Mouse (Mus musculus) limb, embryonic 12.5 days (tissue): ENCODE results near the gene Naa40. TPM values are rescaled to one million over a fixed set of nuclear protein-coding genes. Genes with fewer than 3 reads are reported as not detected.
A peak's percentile ranks its signal among the peaks of the same experiment; 100 is the strongest.

Experiments
- ATAC-seq: fragments of 200-750 bp; cut with Nextera tagmentation; 2 replicates; pipeline ENCODE4 v1.8.0; 2017; ENCODE audit warnings: low read depth, moderate TSS enrichment; ENCODE audit not compliant: insufficient number of reproducible peaks, insufficient read depth, low FRiP score, low TSS enrichment
- H3K27ac ChIP-seq: fragments of 300-500 bp; sonication (generic); 2 replicates; pipeline ENCODE4 v1.5.1; 2016; ENCODE audit warnings: mild to moderate bottlenecking, moderate library complexity
- H3K27me3 ChIP-seq: fragments of 300-500 bp; sonication (generic); 2 replicates; pipeline ENCODE4 v1.6.1; 2016; ENCODE audit warnings: mild to moderate bottlenecking, moderate library complexity
- H3K36me3 ChIP-seq: fragments of 300-500 bp; sonication (generic); 2 replicates; pipeline ENCODE4 v1.6.1; 2016; ENCODE audit warnings: mild to moderate bottlenecking, moderate library complexity
- H3K4me1 ChIP-seq: fragments of 300-500 bp; sonication (generic); replicated peaks from 2 replicates; pipeline ENCODE4 v1.6.1; 2016
- H3K4me2 ChIP-seq: fragments of 300-500 bp; sonication (generic); 2 replicates; pipeline ENCODE4 v1.6.1; 2016; ENCODE audit warnings: mild to moderate bottlenecking, moderate library complexity
- H3K4me3 ChIP-seq: fragments of 300-500 bp; sonication (generic); replicated peaks from 2 replicates; pipeline ENCODE4 v1.5.1; 2016; ENCODE audit warnings: mild to moderate bottlenecking
- H3K9ac ChIP-seq: fragments of 300-500 bp; sonication (generic); replicated peaks from 2 replicates; pipeline ENCODE4 v1.6.1; 2016; ENCODE audit warnings: mild to moderate bottlenecking, moderate library complexity
- H3K9me3 ChIP-seq: fragments of 300-500 bp; sonication (generic); 2 replicates; pipeline ENCODE4 v1.6.1; 2016; ENCODE audit warnings: mild to moderate bottlenecking, moderate library complexity
- WGBS: fragments of 180-500 bp; shearing (Covaris S2); methylation state at CpG from one replicate; pipeline ENCODE4 v1.1.7; 2016; 5-methylcytosine and 5-hydroxymethylcytosine counted together
- polyA plus RNA-seq: library from polyadenylated mRNA; unstranded; fragments of >200 nt; fragmentation: Nextera tagmentation; extraction: Ambion mirVana; gene quantifications from 2 replicates; pipeline ENCODE4 v1.2.1, GENCODE M21; 2016

The Naa40 gene
- polyA plus RNA-seq, 1 experiment from 2014 or later, result 73.1 TPM

- Histone ChIP-seq H3K27me3 (peaks cover 90% of the 10 kb centered on the region), H3K27ac (no peak overlapping the region), H3K4me3 (no peak overlapping the region), H3K36me3 (no peaks in the 10 kb centered on the region), H3K4me2 (no peak overlapping the region), H3K9me3 (no peaks in the 10 kb centered on the region), H3K4me1 (peaks cover 64% of the 10 kb centered on the region), H3K9ac (no peak overlapping the region)
- 83% methylated on average over 8 of the region's 8 CpGs for WGBS
- no peak for ATAC-seq
These were observed 60.1 kb downstream of the Naa40 start for GRCm38 (mm10) chr19:7180756-7181405.

GRCm38 (mm10) chr19:7178841-7179452, 62.0 kb downstream of the Naa40 start:
- WGBS, result 25% methylated on average over 3 of the region's 3 CpGs
- Histone ChIP-seq H3K27me3 (peaks cover 80% of the 10 kb centered on the region), H3K4me2 (no peak overlapping the region), H3K9ac (no peak overlapping the region), H3K9me3 (no peaks in the 10 kb centered on the region), H3K4me3 (no peak overlapping the region), H3K4me1 (peaks cover 62% of the 10 kb centered on the region), H3K27ac (no peak overlapping the region), H3K36me3 (no peaks in the 10 kb centered on the region)
- ATAC-seq, result no peak

- H3K4me3 ChIP-seq, result no peak overlapping the region
- no peaks in the 10 kb centered on the region for H3K9me3 ChIP-seq
- H3K27me3 ChIP-seq, result peaks cover 70% of the 10 kb centered on the region
- no peak for ATAC-seq
- H3K36me3 ChIP-seq, result no peaks in the 10 kb centered on the region
- H3K4me1 ChIP-seq, result peaks cover 61% of the 10 kb centered on the region
- no peak overlapping the region for H3K4me2 ChIP-seq
- H3K27ac ChIP-seq, result no peak overlapping the region
- no peak overlapping the region for H3K9ac ChIP-seq
- 53% methylated on average over 13 of the region's 13 CpGs for WGBS
These were observed 63.0 kb downstream of the Naa40 start for GRCm38 (mm10) chr19:7177804-7178511.

GRCm38 (mm10) chr19:7176041-7176696, 64.8 kb downstream of the Naa40 start:
- no peak for ATAC-seq
- Histone ChIP-seq H3K27ac (no peak overlapping the region), H3K27me3 (peaks cover 64% of the 10 kb centered on the region), H3K4me1 (peaks cover 60% of the 10 kb centered on the region), H3K9ac (no peak overlapping the region; the same call in 1 of the 2 replicates), H3K4me2 (peak overlapping the region; percentile 13; the same call in 1 of the 2 replicates), H3K9me3 (no peaks in the 10 kb centered on the region), H3K4me3 (no peak overlapping the region), H3K36me3 (no peaks in the 10 kb centered on the region)
- WGBS, result 6% methylated on average over 11 of the region's 11 CpGs

Other genes starting within 250 kb of the Naa40 start
- gene Dnajc4, start 248.6 kb downstream of the Naa40 start, polyA plus RNA-seq, result 21.2 and 22.8 TPM in 2 replicates
- 20.1 and 22.6 TPM in 2 replicates for gene Nudt22, start 245.1 kb downstream of the Naa40 start, polyA plus RNA-seq
- 10.8 and 11.0 TPM in 2 replicates for gene Trpt1, start 245.1 kb downstream of the Naa40 start, polyA plus RNA-seq
- 7.1 and 7.8 TPM in 2 replicates for gene Fermt3, start 221.7 kb downstream of the Naa40 start, polyA plus RNA-seq
- gene Stip1, start 201.2 kb downstream of the Naa40 start, polyA plus RNA-seq, result 292 and 312 TPM in 2 replicates
- 12.3 and 13.2 TPM in 2 replicates for gene Macrod1, start 184.4 kb downstream of the Naa40 start, polyA plus RNA-seq
- gene Flrt1, start 135.5 kb downstream of the Naa40 start, polyA plus RNA-seq, result 3.5 and 4.4 TPM in 2 replicates
- gene Otub1, start 34.9 kb downstream of the Naa40 start, polyA plus RNA-seq, result 222 and 233 TPM in 2 replicates
- gene Cox8a, start 23.6 kb downstream of the Naa40 start, polyA plus RNA-seq, result 870 and 903 TPM in 2 replicates
- gene Rcor2, start 26.1 kb upstream of the Naa40 start, polyA plus RNA-seq, result 50.9 and 51.1 TPM in 2 replicates
- 54.4 and 58.5 TPM in 2 replicates for gene Mark2, start 100.7 kb upstream of the Naa40 start, polyA plus RNA-seq
- gene Spindoc, start 141.8 kb upstream of the Naa40 start, polyA plus RNA-seq, result 41.2 and 45.1 TPM in 2 replicates
- 11.0 and 12.0 TPM in 2 replicates for gene 2700081O15Rik, start 176.4 kb upstream of the Naa40 start, polyA plus RNA-seq
- gene Rtn3, start 242.1 kb upstream of the Naa40 start, polyA plus RNA-seq, result 99.6 and 105 TPM in 2 replicates